Mouse (Mus musculus) MEL (cell line): Measurements from ENCODE around the gene Jmjd7.

Experiments used
- TCF12 ChIP-seq: IDR thresholded peaks from 2 replicates; pipeline ENCODE4 v1.6.1; 2014; ENCODE audit warnings: low read depth, mild to moderate bottlenecking, inconsistent platforms, low read length, improper control_type of control experiment, moderate library complexity
- UBTF ChIP-seq: IDR thresholded peaks from 2 replicates; pipeline ENCODE4 v1.6.1; 2012; ENCODE audit warnings: low read depth, mild to moderate bottlenecking, inconsistent platforms, low read length, improper control_type of control experiment, moderate library complexity, borderline replicate concordance; ENCODE audit not compliant: insufficient read depth
- ZC3H11A ChIP-seq: IDR thresholded peaks from 2 replicates; pipeline ENCODE4 v1.6.1; 2012; ENCODE audit warnings: low read depth, mild to moderate bottlenecking, inconsistent platforms, low read length, improper control_type of control experiment

DNA sequence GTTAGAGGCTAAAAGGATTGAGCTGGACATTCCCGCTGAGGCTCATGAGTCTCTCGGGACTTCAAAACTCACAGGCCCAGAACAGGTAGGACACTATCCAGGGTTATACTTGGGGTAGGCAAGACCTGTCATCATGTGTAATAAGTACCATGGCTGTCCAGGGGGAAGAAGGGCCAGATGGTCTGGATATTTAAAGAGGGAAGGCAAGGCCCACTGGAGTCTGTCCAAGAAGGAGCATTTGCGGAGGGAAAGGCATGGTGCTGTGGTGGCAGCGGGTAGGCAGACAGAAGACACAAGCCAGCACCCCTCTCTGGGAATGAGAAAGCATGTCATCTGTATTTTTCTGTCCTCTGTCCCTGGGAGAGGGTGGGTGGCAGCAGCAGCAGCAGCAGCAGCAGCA is 46.8 kb downstream of the Jmjd7 start:
- TF ChIP-seq ZC3H11A (no peak), TCF12 (no peak), UBTF (no peak)
